Mouse (Mus musculus): ENCODE results near the gene Tsfm.
"Not testable (repeated sequence)": the region's sequence is repeated elsewhere in the genome, so short reads cannot be mapped to it uniquely, and the experiment has no call there.

The Tsfm gene

GRCm38 (mm10) chr10:127030336-127031296, at the start of gene Tsfm:
Tsfm (minus strand) TSS chr10:127030840.
- DNase-seq (ENCODE audit: low spot score in 2 of 2), result peak; percentile 84 to 87

GRCm38 (mm10) chr10:127079665-127080391, 49.2 kb upstream of the Tsfm start:
- DNase-seq (ENCODE audit: low spot score in 2 of 2), result no peak

GRCm38 (mm10) chr10:127078677-127079575, 48.3 kb upstream of the Tsfm start:
- no peak for DNase-seq (ENCODE audit: low spot score in 2 of 2)

- no peak for DNase-seq (ENCODE audit: low spot score in 2 of 2)
Observed at GRCm38 (mm10) chr10:127078001-127078676, 47.5 kb upstream of the Tsfm start.

GRCm38 (mm10) chr10:127077515-127077914, 46.9 kb upstream of the Tsfm start:
- DNase-seq (ENCODE audit: low spot score in 2 of 2), result no peak

GRCm38 (mm10) chr10:127076082-127076481, 45.4 kb upstream of the Tsfm start:
- DNase-seq (ENCODE audit: low spot score in 2 of 2), result peak; percentile 67

- no peak for DNase-seq (ENCODE audit: low spot score in 2 of 2)
Observed at GRCm38 (mm10) chr10:127075651-127076050, 45.0 kb upstream of the Tsfm start.

- DNase-seq (ENCODE audit: low spot score in 2 of 2), result peak; percentile 77 to 85
Observed at GRCm38 (mm10) chr10:127075080-127075479, 44.4 kb upstream of the Tsfm start, which contains the start of gene Agap2. Agap2 (plus strand) TSS chr10:127075284.

GRCm38 (mm10) chr10:127073981-127074380, 43.3 kb upstream of the Tsfm start:
- no peak for DNase-seq (ENCODE audit: low spot score in 2 of 2)

GRCm38 (mm10) chr10:127072969-127073368, 42.3 kb upstream of the Tsfm start:
- DNase-seq (ENCODE audit: low spot score in 2 of 2), result not testable (repeated sequence)

- not testable (repeated sequence) for DNase-seq (ENCODE audit: low spot score in 2 of 2)
Observed at GRCm38 (mm10) chr10:127072270-127072669, 41.6 kb upstream of the Tsfm start.

GRCm38 (mm10) chr10:127071203-127071602, 40.6 kb upstream of the Tsfm start:
- no peak for DNase-seq (ENCODE audit: low spot score in 2 of 2)

GRCm38 (mm10) chr10:127070190-127071121, 39.8 kb upstream of the Tsfm start, which contains the start of gene Tspan31:
Tspan31 (minus strand) TSS chr10:127070264.
- DNase-seq (ENCODE audit: low spot score in 2 of 2), result peak in 1 of 2 experiments; percentile 54

- no peak for DNase-seq (ENCODE audit: low spot score in 2 of 2)
Observed at GRCm38 (mm10) chr10:127069281-127070189, 38.9 kb upstream of the Tsfm start.

GRCm38 (mm10) chr10:127068360-127069038, 37.9 kb upstream of the Tsfm start:
- DNase-seq (ENCODE audit: low spot score in 2 of 2), result no peak

- no peak for DNase-seq (ENCODE audit: low spot score in 2 of 2)
Observed at GRCm38 (mm10) chr10:127066519-127067018, 35.9 kb upstream of the Tsfm start.

GRCm38 (mm10) chr10:127065981-127066380, 35.3 kb upstream of the Tsfm start:
- DNase-seq (ENCODE audit: low spot score in 2 of 2), result no peak
